Mouse (Mus musculus) heart, adult 18-20 months (tissue): ENCODE measurements around the gene Utp20. TPM values are rescaled to one million over a fixed set of nuclear protein-coding genes. Genes with fewer than 3 reads are reported as not detected.
"Not testable (repeated sequence)": the region's sequence is repeated elsewhere in the genome, so short reads cannot be mapped to it uniquely, and the experiment has no call there.

Source experiments
- DNase-seq, 2 experiments: peaks; one replicate each; pipeline ENCODE4 v3.0.0; 2021 to 2022; ENCODE audit warnings: mixed read lengths in 1 of 2
- long read RNA-seq, 2 experiments: library from polyadenylated mRNA; stranded (forward); transcript quantifications; one replicate each; pipeline ENCODE4 v2.0.0; 2021
- total RNA-seq, 2 experiments: library from RNA; stranded (reverse); gene quantifications; 2 replicates each; pipeline ENCODE4 v1.2.3; 2021

The Utp20 gene
- 10 to 100 TPM; 15.9 to 16.7 TPM for total RNA-seq
- long read RNA-seq, experiment 1, result 0 reads
- long read RNA-seq, experiment 2, partial matches to known transcripts, result 2 of 2 reads
- long read RNA-seq, experiment 2, other reads (novel, unspliced or antisense), result 0 of 2 reads

DNA sequence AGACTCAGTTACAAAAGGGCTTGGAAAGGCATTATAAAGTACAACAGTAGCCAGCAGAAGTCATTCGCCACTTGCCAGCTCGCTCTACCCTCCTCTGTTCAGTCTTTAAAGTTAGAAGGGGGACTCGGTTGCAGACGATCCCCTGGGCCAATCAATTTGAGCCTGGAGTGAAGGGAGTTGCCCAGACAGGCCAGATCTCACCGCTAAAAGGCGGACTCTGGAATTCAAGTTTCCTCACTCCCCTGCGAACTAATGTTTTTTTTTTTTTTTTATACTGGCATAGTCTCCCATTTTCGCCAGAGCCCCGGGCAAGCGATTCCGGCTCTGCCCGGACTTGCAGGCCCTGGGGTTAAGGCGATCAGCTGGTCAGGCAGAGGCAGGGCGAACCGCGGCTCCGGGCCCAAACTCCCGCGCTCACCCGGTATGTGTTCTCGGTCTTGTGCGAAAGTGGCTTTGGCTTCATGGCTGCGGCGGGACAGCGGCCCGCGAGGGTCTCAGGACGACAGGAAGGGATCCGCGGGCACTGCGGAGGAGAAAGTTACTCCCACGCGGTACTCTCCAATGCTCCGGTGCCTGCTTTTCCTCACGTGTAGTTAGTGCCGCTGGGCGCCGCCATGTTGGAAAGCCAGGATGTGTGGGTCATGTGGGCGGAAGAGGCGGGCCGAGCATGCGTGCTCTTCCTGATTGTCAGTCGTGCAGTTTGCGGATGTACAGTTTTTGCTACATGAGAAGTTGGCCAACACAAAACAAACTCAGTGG is at the start of gene Utp20:
Gene Utp20 (minus strand): TSS at position 617 of the 759 bp plus-strand sequence.
- peak; percentile 83 to 88 for DNase-seq

- DNase-seq, result no peak
Measured at GRCm38 (mm10) chr10:88874870-88875269, 48.3 kb upstream of the Utp20 start.

GRCm38 (mm10) chr10:88866017-88866416 is 39.4 kb upstream of the Utp20 start:
- no peak for DNase-seq

DNA sequence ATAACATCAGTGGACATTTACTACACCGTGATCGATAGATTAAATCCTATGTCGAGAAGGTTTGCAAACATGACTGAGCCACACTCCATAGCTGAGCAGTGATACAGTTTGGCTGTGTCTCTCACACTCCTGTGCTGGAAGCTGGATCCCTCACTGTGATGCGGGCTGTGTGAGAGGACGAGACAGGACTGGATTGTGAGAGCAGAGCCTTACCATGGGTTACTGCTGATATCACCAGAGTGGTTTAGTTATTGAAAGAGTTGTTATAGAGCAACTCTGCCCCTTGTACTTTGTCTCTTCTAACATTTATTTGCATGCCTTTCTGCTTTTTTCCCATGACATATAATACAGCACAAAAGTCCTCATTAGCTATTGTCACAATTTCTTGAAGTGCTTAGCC is 35.7 kb upstream of the Utp20 start:
- no peak for DNase-seq

DNA sequence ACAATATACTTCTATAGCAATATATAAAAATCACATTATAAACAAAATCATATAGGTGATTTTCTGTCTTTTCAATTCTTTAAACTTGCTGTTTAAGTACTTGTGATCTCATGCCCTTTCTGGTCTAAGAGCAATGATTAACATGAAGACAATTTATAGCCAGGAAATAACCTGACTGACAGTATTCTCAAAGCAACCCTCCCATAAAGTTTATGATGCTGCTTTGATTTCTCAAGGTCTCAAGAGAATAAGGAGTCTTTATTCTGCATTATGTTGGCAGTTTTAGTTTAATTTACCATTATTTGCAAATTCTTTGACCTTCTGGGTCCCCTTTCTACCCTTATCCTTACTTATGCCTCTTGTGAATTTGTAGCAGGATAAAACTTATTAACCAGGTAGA is 34.8 kb upstream of the Utp20 start:
- no peak for DNase-seq

DNA sequence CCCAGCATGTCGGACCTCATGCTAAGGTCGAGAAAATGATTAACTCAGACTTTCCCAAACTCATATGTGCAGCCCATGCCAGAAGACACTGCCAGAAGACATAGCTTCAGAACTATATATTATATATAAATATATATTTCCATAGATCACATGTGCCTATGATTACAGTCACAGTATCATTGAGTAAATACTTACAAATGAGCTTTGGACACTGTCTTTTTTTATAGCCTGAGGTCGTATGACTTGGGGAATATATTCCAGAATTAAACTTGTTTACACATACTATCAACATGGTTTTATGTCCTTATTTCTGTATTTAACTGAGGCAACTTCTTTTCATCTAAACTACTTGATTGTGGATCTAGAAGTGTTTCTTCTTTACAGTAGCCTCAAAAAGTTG is 34.3 kb upstream of the Utp20 start:
- DNase-seq, result no peak

GRCm38 (mm10) chr10:88853326-88853725 is 26.7 kb upstream of the Utp20 start:
- no peak for DNase-seq

DNA sequence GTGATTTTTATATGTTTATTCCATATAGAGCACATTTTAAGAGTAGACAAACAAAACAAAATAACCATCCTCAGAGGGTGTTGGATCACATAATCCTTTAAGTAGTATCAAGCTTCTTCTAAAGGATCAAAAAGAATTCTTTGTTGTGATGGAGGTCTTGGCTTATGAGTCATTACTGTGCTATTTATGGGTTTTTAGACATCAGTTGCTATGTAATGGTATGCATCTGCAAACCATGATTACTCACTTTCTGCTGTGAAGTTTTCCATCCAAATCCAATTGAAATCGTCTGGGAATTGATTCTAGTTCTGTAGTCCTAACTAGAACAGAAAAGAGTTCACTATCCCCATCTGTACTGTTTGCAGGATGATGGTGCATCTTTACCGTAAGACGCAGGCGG is 23.4 kb upstream of the Utp20 start:
- DNase-seq, result no peak

DNA sequence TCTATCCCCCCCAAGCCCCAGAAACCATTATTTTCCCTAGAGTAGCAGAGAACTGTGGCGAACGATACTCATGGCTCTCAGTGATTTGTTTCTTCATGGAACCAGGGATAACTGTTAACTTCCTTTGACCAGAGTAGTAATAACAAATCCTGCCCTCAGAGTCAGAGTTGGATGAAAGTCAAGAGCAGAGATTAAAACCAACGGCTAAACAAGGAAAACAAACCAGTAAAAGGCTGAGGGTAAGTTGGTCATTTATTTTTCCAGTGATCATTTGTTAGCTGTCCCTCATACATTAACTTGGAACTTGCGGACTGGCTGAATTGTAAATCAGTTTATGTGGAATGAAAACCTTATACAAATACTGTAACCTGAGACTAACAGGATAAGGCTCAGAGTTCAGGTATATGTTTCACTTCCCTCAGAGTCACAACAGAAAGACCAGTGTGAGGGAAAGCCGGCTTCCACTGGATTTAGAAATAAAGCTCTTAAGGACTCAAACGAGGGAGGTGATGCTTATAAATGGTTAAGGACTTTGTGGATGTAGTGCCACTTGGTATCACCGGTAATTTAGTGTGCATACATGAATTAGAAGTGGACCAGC is 22.4 kb upstream of the Utp20 start:
- no peak for DNase-seq

DNA sequence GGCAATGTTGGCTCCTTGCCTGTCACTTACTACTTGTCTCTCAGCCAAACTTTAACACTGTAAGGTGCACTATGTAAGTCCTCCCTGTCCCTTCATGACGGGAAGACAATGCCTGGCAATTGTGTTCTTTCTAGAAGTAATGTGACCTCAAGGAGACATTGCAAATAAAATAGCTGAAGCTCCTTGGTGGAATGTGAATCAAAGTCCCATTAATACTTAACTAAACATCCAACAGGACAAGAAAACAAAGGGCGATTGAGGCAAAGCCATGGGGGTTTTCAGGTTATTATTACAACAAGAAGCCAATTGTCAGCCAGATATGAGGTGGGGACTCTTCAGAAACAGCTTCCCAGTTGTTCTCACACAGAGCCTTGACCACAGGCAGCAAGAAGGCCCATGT is 7.6 kb upstream of the Utp20 start:
- no peak for DNase-seq

DNA sequence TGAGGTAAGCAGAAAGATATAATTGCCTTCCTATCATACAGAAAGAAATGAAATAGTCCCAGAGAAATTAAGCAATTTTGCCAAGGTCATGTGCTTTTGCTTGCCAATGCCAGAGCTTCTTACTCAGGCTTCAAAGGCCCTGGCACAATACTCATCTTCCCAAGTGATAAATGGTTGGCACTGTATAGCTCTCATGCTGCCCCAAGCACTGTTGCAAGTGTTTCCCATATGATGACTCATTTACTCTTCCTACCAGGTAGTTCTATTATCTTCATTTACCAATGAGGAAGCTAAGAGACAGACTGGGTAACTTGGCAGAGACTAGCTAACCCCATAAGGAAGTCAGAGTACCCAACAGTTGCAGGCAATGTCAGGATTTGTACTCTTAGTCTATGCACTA is 1.8 kb upstream of the Utp20 start:
- no peak for DNase-seq

GRCm38 (mm10) chr10:88827596-88827995 is 992 bp upstream of the Utp20 start:
- DNase-seq, result no peak

DNA sequence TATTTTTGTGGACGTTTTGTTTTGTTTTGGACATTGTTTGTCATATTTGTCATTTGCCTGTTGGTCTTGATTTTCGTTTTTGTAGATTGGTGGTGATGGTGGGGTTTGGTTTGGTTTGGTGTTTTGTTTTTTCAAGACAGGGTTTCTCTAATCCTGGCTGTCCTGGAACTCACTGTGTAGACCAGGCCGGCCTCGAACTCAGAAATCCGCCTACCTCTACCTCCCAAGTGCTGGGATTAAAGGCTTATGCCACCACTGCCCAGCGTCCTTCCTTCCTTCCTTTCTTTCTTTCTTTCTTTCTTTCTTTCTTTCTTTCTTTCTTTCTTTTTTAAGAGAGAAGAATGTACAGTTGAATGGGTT is 323 bp upstream of the Utp20 start:
- DNase-seq, result not testable (repeated sequence)

DNA sequence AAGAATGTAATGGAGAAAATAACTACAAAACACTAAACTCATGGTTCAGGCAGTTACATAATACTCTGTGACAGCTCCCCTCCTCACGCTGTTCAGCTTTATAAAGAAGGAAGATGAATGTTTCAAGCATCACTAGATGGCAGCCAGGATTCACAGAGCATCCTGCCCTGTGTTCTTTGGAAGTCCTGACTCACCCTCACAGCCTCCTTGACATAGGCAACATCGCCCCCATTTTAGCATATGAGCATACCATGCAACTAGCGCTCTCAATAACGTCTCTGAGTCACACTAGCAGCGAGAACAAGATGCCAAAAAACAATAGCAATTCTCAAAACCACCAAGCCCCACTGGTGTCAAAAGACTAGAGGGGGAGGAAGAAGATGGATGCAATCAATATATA is 9.3 kb downstream of the Utp20 start:
- DNase-seq, result no peak

DNA sequence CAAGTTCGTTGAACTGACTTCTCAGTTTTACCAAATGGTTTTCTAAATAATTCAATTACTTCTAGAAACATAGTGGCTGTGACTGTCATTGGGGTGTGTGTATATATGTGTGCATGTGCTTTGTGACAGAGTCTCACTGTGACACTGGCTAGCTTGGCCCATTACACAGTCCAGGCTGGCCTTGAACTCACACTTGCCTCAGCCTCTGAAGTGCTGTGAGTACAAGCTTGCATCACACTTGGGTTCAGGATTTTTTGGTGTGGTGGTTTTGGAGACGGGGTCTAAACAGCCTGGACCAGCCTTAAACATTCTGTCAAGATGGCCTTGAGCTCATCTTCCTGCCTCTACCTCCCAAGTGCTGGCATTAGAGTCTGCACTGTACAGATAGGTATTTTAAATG is 11.3 kb downstream of the Utp20 start:
- DNase-seq, result no peak

DNA sequence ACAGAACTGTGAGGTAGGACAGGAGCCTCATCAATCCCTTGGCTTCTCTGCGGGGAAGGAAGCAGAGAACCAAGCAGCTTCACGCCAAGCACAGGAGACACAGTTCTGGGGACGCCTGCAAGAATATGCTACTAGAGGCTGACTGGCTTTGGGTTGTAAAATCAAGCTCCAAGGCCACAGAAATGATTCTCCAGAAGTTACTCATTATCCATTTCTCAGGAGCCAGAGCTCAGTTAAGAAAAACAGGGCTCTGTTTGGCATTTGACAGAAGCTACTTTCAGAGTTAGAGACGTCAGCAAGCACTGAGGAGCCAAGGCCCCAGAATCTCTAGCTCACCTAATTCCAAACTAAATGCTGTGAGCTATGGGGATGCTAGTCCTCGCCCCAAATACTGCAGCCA is 14.9 kb downstream of the Utp20 start:
- DNase-seq, result no peak

DNA sequence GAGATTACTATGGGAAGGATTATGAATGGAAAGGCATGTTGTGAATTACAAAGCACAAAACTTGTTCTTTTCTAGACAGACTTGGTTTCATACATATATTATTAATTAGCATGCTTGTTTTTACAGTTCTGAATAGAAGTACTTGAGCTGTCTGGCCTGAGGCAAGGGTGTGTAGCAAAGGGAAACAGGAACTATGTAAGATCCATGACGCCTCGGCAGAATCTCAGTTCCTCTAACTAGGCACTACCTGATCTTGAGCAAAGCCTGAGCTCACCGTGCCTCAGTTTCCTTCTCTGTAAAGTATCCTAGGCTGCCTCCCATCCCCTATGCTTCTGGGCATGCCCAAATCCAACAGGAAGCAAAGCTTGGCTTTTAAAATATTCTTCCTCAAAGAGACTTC is 24.4 kb downstream of the Utp20 start:
- DNase-seq, result peak in 1 of 2 experiments; percentile 29

- DNase-seq, result peak; percentile 15 to 35
Measured at GRCm38 (mm10) chr10:88799381-88799780, 27.2 kb downstream of the Utp20 start.

DNA sequence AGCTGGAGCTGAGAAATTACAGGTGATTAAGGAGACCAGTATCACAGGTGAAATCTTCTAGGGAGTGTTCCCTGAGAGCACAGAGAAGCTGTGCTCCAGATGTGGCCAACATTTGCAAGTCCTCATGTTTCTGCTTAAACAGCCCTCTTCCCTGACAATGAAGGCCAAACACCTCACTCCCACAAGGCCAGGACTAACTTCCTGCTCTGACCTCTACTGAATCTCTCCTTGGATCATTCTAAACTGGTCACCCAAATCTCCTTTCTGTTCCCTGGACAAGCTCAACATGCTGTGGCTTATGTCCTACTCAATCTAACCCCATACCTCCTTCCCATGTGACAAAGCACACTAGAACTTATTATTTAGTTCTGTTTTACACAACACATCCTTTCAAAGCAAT is 29.2 kb downstream of the Utp20 start:
- no peak for DNase-seq

- DNase-seq, result no peak
Measured at GRCm38 (mm10) chr10:88796939-88797338, 29.7 kb downstream of the Utp20 start.

GRCm38 (mm10) chr10:88795226-88795625 is 31.4 kb downstream of the Utp20 start:
- DNase-seq, result peak in 1 of 2 experiments; percentile 4

DNA sequence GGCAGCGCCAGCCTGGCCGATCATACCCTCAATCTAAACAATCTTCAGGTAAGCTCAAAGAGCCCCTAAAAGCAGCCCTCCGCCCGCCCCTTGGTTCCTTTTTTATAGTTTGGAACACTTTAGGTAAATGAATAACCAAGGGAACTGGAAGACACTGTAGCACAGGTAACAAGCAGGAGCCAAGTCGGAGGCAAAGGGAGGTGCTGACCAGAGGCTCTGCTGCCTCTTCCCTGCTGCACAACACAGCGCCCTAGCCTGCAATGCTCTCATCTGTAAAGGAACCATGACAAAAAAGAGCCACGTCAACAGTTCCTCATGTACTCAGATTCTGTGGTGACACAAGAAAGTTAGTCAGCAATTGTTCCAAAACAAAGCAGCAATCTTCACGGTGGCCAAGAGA is 32.0 kb downstream of the Utp20 start:
- DNase-seq, result peak in 1 of 2 experiments; percentile 9

DNA sequence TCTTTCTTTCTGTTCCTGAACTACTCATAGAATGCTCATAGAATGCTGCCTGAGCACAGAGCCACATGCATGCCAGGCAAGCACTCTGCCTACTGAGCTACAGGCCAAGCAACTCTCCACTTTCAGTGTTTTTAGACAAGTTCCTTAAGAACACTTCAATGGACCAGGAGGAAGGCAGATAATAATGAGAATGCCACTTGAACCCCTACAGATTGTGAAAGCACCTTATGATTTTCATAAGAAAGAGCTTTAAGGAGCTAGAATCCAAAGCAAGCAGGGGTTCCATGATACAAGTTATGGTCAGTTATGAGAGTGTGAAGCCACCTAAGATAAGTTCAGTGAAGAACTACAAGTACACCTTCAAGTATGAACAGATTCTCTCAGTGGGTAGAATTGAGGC is 32.9 kb downstream of the Utp20 start:
- DNase-seq, result no peak

GRCm38 (mm10) chr10:88784513-88784931 is 42.1 kb downstream of the Utp20 start:
- no peak for DNase-seq
